Mouse (Mus musculus): ENCODE measurements around the gene Arid1b.

The Arid1b gene

DNA sequence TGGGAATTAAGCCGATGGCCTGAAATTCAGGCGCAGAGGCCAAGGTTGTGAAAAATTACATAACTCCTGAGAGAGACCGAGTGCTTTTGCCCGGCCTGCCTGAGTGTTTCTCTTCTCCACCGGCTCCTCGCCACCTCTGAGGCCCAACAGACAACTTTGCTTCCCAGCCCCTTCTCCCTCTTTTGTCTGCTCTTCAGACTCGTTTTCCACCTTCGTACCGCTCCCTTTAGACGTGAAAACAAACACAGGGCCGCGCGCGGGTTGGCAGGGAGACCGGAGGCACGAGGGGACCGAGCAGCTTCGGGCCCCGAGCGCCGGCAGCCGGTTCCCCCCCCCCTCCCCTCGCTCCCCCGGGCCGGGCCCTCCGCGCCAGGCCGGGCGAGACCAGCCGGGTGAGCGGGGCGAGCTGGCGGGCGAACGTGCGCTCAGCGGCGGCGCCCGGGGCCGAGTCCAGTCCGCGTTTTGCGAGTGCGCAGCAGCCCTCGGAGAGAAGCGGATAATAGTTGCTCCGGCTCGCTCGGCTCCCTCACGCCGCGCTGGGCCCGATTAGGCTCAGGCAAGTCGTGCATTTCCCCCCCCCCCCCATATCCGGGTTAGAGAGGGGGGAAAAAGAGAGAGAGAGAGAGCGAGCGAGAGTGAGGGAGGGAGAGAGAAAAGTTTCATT, at the start of gene Arid1b:
Gene Arid1b (plus strand): TSS at position 493 of the 664 bp plus-strand sequence.
- DNase-seq (ENCODE audit: low spot score) = peak; percentile 80

DNA sequence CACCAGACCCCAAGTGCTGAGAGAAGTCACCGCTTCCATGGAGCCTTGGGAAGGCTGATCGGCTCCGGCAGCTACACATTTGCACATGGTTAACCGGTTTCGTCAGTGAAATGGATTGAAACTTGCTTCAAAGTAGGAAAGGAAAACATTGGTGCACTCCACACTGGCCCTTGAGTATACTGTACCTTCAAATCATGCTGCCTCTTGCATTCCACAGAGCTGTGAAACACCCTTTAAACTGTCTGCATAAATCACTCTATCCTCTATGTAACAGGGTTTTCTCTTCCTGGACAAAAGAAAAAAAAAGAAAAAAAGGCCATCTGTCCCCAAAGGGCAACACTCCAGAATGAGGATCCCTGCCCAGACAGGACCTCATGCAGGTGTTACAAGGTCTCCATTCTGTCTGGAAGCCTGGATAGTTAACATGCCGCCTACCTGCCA, 48.8 kb upstream of the Arid1b start:
- peak; percentile 64 for DNase-seq (ENCODE audit: low spot score)

- DNase-seq (ENCODE audit: low spot score) = peak; percentile 54
These were observed 48.2 kb upstream of the Arid1b start for GRCm38 (mm10) chr17:4945871-4946331.

DNA sequence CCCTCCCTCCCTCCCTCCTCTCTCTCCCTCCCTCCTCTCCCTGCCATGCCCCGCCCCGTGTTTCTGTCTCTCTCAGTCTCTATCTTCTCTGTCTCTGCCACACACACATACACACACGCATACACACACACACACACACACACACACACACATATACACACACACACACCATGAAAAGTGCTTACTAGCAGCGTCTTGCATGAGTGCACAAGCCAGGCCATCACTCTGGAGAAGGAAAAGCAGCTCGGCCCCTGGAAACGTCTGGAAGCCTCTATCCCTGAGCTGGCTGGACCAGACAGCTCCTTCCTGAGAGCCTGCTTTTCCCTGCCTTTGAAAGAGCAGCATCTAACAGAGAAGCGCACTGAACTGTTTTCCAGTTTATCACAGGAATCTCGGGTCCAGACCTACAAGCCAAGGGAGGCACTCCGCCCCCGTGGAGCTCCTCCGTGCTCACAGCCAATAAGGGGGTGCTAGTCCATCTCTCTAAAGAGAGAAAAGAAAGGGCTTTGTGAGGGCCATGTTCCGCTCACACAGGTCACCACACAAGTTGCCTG, 47.6 kb upstream of the Arid1b start:
- DNase-seq (ENCODE audit: low spot score) = no peak

DNA sequence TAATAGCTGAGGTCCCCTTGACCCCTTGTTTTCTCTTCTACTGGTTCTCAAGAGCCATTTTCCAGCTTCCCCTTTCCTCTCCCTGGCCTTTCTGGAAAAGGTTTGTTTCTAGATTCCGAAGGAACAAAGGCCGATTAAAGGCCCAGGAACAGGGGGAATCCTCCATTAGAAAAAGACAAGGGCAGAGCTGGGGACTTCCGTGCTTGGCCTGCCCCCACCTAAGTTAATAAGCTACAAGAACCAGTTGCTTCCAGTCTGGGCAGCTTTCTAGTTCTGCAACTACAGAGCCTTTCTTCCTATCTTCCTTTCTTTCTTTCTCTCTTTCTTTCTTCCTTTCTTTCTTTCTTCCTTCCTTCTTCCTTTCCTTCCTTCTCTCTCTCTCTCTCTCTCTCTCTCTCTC, 47.1 kb upstream of the Arid1b start:
- no peak for DNase-seq (ENCODE audit: low spot score)

DNA sequence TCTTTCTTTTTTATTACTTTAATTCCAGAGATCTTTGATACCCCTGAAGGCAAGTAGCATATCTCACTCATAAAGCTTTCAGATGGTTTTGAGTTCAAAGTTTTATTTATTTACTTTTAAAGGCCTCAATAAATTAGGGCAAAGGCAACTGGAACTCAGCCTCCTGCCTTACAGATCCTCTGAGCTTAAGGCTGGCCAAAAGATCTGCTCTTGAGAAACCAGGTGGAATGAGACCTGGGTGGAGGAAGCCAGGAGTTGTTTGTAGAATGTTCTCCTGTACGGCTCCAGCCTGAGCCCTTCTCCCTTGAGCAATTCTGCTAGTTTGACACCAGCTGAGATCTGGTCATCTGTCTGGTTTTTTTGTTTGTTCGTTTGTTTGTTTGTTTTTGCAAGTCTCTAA, 46.7 kb upstream of the Arid1b start:
- DNase-seq (ENCODE audit: low spot score) = peak; percentile 43

- no peak for DNase-seq (ENCODE audit: low spot score)
These were observed 45.6 kb upstream of the Arid1b start for GRCm38 (mm10) chr17:4948501-4948900.

DNA sequence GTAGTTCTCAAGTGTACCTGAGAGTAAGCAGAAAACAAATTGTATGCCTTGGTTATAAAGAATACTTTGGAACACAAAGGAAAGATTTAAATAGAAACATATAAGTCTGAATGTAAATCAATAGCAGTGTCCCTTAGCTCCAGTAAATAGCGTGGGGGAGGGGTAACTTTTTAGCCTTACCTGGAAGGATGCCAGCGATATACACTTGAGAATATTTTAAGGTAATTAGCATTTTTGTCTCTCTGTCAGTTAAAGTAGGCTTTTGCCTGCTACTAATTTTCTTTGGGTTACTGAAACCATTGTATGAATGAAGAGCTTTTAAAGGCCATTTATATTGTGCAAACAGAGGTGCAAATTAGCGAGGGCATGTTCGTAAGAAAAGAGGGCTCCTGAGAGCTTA, 39.7 kb upstream of the Arid1b start:
- DNase-seq (ENCODE audit: low spot score) = no peak

GRCm38 (mm10) chr17:4964192-4964877, 29.8 kb upstream of the Arid1b start:
- DNase-seq (ENCODE audit: low spot score) = no peak

DNA sequence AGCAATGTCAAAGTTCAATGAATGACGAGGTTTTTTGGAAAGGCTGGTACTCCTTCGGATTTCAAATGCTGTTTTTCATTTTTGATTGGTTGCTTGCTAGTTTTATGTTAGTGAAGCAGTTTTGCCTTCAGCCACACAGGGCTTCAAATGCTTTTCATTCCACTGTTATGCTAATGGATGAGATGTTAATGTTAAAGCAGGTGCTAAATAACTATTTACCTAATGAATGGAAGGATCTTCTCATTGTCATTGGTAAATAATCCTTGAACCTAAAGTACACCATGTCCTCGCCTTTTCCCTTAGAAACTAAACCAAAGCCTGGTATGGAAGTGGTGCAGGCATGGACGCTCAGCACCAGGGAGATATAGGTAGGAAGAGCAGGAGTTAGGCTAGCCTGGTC, 26.9 kb upstream of the Arid1b start:
- no peak for DNase-seq (ENCODE audit: low spot score)

- DNase-seq (ENCODE audit: low spot score) = no peak
These were observed 26.1 kb upstream of the Arid1b start for GRCm38 (mm10) chr17:4968035-4968434.

DNA sequence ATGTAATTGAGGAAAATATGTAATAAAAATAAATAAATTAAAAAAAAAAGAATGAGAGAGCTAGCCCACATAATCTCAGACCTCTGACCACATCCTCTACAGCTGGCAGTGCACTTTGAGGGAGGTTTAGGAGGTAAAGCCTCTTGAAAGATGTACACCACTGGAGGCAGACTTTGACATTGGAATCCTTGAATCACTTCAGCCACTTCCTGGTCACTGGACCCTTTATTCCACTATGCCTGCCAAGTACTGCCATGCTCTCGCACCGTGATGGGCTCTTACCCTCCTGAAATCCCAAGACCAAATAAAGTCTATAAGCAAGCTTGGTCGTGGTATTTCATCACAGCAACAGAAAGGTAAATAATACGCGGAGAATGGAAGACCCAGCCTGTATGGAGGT, 25.3 kb upstream of the Arid1b start:
- DNase-seq (ENCODE audit: low spot score) = no peak

- DNase-seq (ENCODE audit: low spot score) = no peak
These were observed 21.9 kb upstream of the Arid1b start for GRCm38 (mm10) chr17:4972261-4972660.

DNA sequence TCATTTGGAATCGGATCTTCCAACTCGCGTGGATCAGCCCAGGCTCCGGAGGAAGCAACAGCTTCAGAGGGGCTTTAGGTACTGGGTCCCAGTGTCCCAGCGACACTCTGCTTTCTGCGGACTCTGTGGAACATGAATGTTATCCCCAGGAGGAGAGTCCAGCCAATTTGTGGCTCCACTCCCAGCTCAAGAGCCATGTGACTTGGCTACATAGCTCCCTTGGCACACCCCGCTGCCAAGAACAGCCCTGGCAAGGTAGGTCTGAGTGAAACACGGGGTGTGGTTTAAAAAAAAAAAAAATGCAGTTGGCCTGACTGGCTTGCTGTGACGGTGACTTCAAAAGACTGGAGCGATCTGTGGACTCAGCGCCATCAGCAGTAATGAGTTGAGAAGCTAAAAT, 19.4 kb upstream of the Arid1b start:
- DNase-seq (ENCODE audit: low spot score) = peak; percentile 91

GRCm38 (mm10) chr17:4980151-4980550, 14.0 kb upstream of the Arid1b start:
- DNase-seq (ENCODE audit: low spot score) = no peak

- DNase-seq (ENCODE audit: low spot score) = no peak
These were observed 11.3 kb upstream of the Arid1b start for GRCm38 (mm10) chr17:4982819-4983218.

- DNase-seq (ENCODE audit: low spot score) = no peak
These were observed 9.4 kb upstream of the Arid1b start for GRCm38 (mm10) chr17:4984691-4985090.

DNA sequence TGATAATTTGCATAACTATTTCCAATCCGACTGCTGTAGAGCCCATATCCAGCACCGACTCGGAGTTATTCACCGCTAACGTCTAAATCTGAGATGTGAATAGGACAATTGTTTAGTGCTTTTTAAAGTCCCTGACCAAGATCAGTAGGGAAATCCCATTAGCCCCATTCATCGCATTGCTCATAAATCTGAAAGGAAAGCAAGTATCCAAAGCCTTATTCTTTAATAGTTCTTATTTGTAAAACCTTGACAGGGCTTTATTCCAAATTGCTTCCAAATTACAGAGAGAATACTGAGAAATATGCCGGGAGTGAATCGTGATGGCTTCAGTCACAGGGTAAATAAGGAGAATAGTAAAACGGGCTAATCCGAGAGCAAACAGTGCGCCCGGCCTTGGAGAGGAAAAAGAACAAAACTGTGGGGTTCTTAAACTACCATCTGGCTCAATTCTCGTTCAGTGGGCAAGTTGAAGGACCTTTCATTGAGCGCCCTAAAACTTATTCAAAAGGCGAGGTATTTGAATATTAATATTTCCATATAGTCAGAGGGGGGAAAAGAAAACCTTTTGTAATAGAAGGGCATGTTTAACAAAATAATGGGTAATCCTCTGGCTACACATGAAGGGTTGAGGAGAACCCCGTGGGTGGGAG, 3.1 kb upstream of the Arid1b start:
- DNase-seq (ENCODE audit: low spot score) = no peak

GRCm38 (mm10) chr17:4991600-4991999, 2.5 kb upstream of the Arid1b start:
- no peak for DNase-seq (ENCODE audit: low spot score)

GRCm38 (mm10) chr17:4993497-4993839, 664 bp upstream of the Arid1b start:
- no peak for DNase-seq (ENCODE audit: low spot score)

DNA sequence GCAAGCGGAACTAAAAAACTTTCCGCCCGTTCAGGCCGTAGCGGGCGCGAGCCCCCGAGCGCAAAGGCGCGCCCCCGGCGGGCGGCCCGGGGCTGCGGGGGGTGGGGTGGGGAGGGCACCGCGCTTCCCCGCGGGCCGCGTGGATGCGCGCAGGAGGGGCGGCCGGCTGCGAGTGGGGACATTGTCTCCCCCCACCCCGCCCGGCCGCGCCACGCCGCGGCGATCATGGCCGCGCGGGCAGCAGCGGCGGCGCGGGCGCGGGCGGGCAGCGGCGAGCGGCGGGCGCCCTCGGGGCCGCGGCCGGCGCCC, 326 bp downstream of the Arid1b start:
- no peak for DNase-seq (ENCODE audit: low spot score)

DNA sequence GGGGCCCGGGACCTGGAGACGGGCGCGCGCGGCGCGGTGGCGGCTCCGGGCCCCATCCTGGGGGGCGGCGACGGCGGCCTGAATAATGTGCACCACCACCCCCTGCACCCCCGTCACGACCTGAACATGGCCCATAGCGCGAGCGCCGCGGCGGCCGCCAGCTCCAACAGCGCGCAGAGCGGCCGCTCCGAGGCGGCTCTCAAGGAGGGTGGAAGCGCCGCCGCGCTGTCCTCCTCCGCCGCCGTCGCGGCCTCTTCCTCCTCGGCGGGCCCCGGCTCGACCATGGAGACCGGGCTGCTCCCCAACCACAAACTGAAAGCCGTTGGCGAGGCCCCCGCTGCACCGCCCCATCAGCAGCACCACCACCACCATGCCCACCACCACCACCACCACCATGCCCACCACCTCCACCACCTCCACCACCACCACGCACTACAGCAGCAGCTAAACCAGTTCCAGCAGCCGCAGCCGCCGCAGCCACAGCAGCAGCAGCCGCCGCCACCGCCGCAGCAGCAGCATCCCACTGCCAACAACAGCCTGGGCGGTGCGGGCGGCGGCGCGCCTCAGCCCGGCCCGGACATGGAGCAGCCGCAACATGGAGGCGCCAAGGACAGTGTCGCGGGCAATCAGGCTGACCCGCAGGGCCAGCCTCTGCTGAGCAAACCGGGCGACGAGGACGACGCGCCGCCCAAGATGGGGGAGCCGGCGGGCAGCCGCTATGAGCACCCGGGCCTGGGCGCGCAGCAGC, 855 bp downstream of the Arid1b start:
- peak; percentile 48 for DNase-seq (ENCODE audit: low spot score)
